Mouse (Mus musculus) heart, postnatal 0 days (tissue): ENCODE measurements at regions not wholly inside any gene's neighbourhood (a gene's known extent, or its start where the extent isn't known, plus 50 kb on each side); places are given as distances from the start of the nearest gene placed in this dataset.

Experiments
- ATAC-seq: fragments of 200-750 bp; cut with Nextera tagmentation; 2 replicates; pipeline ENCODE4 v1.8.0; 2017; ENCODE audit warnings: low read depth, moderate number of reproducible peaks, moderate library complexity; ENCODE audit not compliant: insufficient read depth
- DNase-seq: peaks from one replicate; pipeline ENCODE4 v3.0.0-alpha.2; 2016; ENCODE audit warnings: low spot score
- H3K27ac ChIP-seq: fragments of 300-500 bp; sonication (generic); 2 replicates; pipeline ENCODE4 v1.5.1; 2014; ENCODE audit warnings: low read depth, mild to moderate bottlenecking
- H3K27me3 ChIP-seq: fragments of 300-500 bp; sonication (generic); 2 replicates; pipeline ENCODE4 v1.6.1; 2014; ENCODE audit warnings: low read length, mixed read lengths; ENCODE audit not compliant: control insufficient read depth, insufficient read depth
- H3K36me3 ChIP-seq: fragments of 300-500 bp; sonication (generic); replicated peaks from 2 replicates; pipeline ENCODE4 v1.6.1; 2014; ENCODE audit warnings: low read length, mixed read lengths; ENCODE audit not compliant: control insufficient read depth, insufficient read depth
- H3K4me1 ChIP-seq: fragments of 300-500 bp; sonication (generic); 2 replicates; pipeline ENCODE4 v1.6.1; 2014; ENCODE audit warnings: antibody characterized with exemption; ENCODE audit not compliant: control insufficient read depth, insufficient read depth
- H3K4me2 ChIP-seq: fragments of 300-500 bp; sonication (generic); 2 replicates; pipeline ENCODE4 v1.6.1; 2014; ENCODE audit warnings: low read depth, mild to moderate bottlenecking, low read length, moderate library complexity
- H3K4me3 ChIP-seq: fragments of 300-500 bp; sonication (generic); 2 replicates; pipeline ENCODE4 v1.5.1; 2014; ENCODE audit warnings: low read depth, low read length
- H3K9ac ChIP-seq: fragments of 300-500 bp; sonication (generic); replicated peaks from 2 replicates; pipeline ENCODE4 v1.6.1; 2014; ENCODE audit warnings: low read depth, low read length, mixed read lengths
- H3K9me3 ChIP-seq: fragments of 300-500 bp; sonication (generic); replicated peaks from 2 replicates; pipeline ENCODE4 v1.6.1; 2016; ENCODE audit warnings: low read length; ENCODE audit not compliant: control insufficient read depth
- CTCF ChIP-seq: IDR thresholded peaks from 2 replicates; pipeline ENCODE4 v1.5.1; 2016; ENCODE audit warnings: antibody characterized with exemption, control low read depth, low read depth
- EP300 ChIP-seq: IDR thresholded peaks from 2 replicates; pipeline ENCODE4 v1.6.1; 2016; ENCODE audit warnings: antibody characterized with exemption, low read depth
- WGBS: fragments of 180-500 bp; shearing (Covaris S2); extraction: QIAGEN DNeasy Blood & Tissue Kit; methylation state at CpG from one replicate; pipeline ENCODE4 v1.1.7; 2014; 5-methylcytosine and 5-hydroxymethylcytosine counted together

DNA sequence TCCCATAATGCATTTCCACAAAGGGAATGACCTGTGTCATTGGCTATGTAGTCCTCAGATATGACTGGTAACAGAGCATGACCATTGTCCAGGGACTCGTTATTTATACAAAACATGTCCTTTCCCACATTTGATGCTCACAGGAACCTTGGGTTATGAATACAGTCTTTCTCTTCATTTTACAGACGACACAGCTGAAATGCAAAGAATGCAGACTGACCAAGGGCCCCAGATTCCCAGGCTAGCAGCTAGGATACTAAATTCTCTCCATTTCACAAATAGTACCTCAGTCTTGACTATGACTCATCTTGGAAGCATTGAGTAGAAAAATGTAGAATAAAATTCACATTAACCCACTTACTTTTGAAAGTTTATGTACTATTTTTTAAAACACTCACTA, 182.7 kb upstream of the Sox4 start:
- no peak for TF ChIP-seq EP300
- TF ChIP-seq CTCF: no peak
- no peak for ATAC-seq
- Histone ChIP-seq H3K27ac (no peak overlapping the region), H3K4me3 (no peak overlapping the region), H3K4me1 (no peaks in the 10 kb centered on the region), H3K27me3 (no peaks in the 10 kb centered on the region), H3K9me3 (0 out of 2 replicates have a peak, but pooled peaks cover 9% of the 10 kb centered on the region), H3K36me3 (no peaks in the 10 kb centered on the region), H3K4me2 (no peak overlapping the region), H3K9ac (no peak overlapping the region)
- 69% methylated on average over 2 of the region's 2 CpGs for WGBS
- DNase-seq: no peak

GRCm38 (mm10) chr13:29127499-29127898, 174.0 kb upstream of the Sox4 start:
- DNase-seq (no peak), ATAC-seq (no peak)
- Histone ChIP-seq H3K4me2 (no peak overlapping the region), H3K4me1 (0 out of 2 replicates have a peak, but pooled peaks cover 5% of the 10 kb centered on the region), H3K27me3 (no peaks in the 10 kb centered on the region), H3K9me3 (no peaks in the 10 kb centered on the region), H3K36me3 (no peaks in the 10 kb centered on the region), H3K4me3 (no peak overlapping the region), H3K9ac (no peak overlapping the region), H3K27ac (no peak overlapping the region)
- no peak for TF ChIP-seq EP300
- TF ChIP-seq CTCF: no peak

DNA sequence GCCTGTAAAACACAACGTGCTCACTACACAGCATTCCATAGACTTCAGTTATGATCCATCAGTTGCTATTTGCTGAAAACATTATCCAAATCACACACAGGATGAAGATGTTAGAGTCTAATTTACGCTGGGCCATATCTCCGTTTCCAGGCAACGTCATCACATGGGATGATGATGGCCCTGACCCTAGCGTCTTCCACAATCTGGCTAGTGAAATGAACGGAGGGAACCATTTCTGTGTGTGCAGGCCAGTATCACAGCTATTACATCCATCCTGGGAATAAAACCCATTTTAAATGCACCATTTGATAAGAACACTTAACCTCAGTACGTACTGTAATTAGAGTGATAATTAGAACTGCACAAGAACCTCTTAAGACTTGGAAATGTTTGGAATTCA, 170.0 kb upstream of the Sox4 start:
- no peak for ATAC-seq
- DNase-seq: no peak
- Histone ChIP-seq H3K4me2 (no peak overlapping the region), H3K4me3 (no peak overlapping the region), H3K4me1 (0 out of 2 replicates have a peak, but pooled peaks cover 5% of the 10 kb centered on the region), H3K36me3 (no peaks in the 10 kb centered on the region), H3K9me3 (no peaks in the 10 kb centered on the region), H3K27ac (no peak overlapping the region), H3K9ac (no peak overlapping the region), H3K27me3 (no peaks in the 10 kb centered on the region)
- TF ChIP-seq EP300 (no peak), CTCF (no peak)
- 64% methylated on average over 7 of the region's 7 CpGs for WGBS

GRCm38 (mm10) chr13:29121121-29121520, 167.6 kb upstream of the Sox4 start:
- Histone ChIP-seq H3K27me3 (no peaks in the 10 kb centered on the region), H3K9ac (no peak overlapping the region), H3K4me2 (no peak overlapping the region), H3K4me1 (0 out of 2 replicates have a peak, but pooled peaks cover 5% of the 10 kb centered on the region), H3K4me3 (no peak overlapping the region), H3K36me3 (no peaks in the 10 kb centered on the region), H3K9me3 (no peaks in the 10 kb centered on the region), H3K27ac (no peak overlapping the region)
- 90% methylated on average over 5 of the region's 5 CpGs for WGBS
- no peak for ATAC-seq
- TF ChIP-seq EP300: no peak
- DNase-seq: no peak

DNA sequence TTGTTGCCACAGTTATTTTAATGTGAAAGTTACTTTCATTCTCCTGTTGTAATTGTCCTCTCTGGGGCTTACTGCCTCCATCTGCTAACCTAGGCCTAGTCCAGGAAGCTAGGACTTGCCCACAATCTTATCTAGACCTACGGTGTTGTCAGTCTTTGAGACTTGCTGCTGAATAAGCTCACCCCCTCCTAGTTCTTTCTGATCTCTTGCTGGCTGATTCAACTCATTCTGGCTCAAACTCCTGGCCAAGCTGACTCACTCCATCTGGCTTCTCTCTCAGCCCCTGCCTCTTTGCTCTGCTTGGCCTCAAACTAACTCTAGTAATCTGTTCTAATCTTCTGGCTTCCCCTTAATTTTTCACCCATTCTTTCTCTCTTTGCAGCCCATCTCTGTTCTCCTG, 165.8 kb upstream of the Sox4 start:
- no peak overlapping the region for H3K4me3 ChIP-seq
- H3K36me3 ChIP-seq: no peaks in the 10 kb centered on the region
- H3K27ac ChIP-seq: no peak overlapping the region
- H3K4me2 ChIP-seq: no peak overlapping the region
- H3K27me3 ChIP-seq: no peaks in the 10 kb centered on the region
- no peak for TF ChIP-seq CTCF
- TF ChIP-seq EP300: no peak
- no peaks in the 10 kb centered on the region for H3K9me3 ChIP-seq
- H3K9ac ChIP-seq: no peak overlapping the region
- WGBS: 13% methylated on average over 1 of the region's 1 CpGs
- ATAC-seq (no peak), DNase-seq (no peak)
- H3K4me1 ChIP-seq: 0 out of 2 replicates have a peak, but pooled peaks cover 5% of the 10 kb centered on the region

DNA sequence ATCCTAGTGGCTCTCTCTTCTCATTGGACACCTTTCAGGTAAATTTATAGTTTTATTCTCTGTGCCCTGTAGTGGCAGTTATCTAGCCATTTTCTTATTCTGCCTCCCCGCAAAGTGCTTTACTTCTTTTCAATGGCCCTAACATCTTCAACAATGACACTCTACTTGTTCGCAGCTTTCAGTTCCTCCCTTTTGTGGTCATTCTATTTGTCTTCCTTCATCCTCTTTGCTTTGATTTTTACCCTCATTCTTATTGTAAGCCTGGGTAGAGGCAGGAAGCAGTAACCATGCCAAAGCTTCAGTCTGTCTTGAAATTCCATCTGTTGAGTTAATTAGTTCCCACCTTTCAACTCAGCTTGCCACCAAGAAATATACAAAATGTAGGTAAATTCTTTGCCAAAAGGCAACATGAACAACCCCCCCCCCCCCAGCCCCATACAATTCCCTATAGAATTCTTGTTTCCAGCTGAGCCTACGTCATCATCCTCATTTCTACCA, 161.5 kb upstream of the Sox4 start:
- Histone ChIP-seq H3K9ac (no peak overlapping the region), H3K27me3 (no peaks in the 10 kb centered on the region), H3K9me3 (no peaks in the 10 kb centered on the region), H3K36me3 (no peaks in the 10 kb centered on the region), H3K27ac (no peak overlapping the region), H3K4me1 (no peaks in the 10 kb centered on the region), H3K4me3 (no peak overlapping the region), H3K4me2 (no peak overlapping the region)
- DNase-seq (no peak), ATAC-seq (no peak)
- TF ChIP-seq EP300 (no peak), CTCF (no peak)
- WGBS: 93% methylated on average over 3 of the region's 3 CpGs
